Mouse (Mus musculus) kidney, adult 10 weeks (tissue): Measurements from ENCODE around the gene Adh6a. TPM values are rescaled to one million over a fixed set of nuclear protein-coding genes. Genes with fewer than 3 reads are reported as not detected.

Experiments
- polyA plus RNA-seq: library from polyadenylated mRNA; stranded (reverse); fragments of 350-450 nt; fragmentation: Illumina TruSeq; extraction: RNeasy Lipid Tissue Mini Kit (QIAGEN cat#74804); gene quantifications from one replicate; pipeline ENCODE4 v1.2.3, GENCODE M21; 2014; ENCODE audit warnings: low read depth, low replicate concordance

The Adh6a gene
- polyA plus RNA-seq, result not detected

GRCm38 (mm10) chr3:138312965-138313364, at the start of gene Adh6a:
TSS of gene Adh6a (plus strand) at chr3:138313286.

GRCm38 (mm10) chr3:138341471-138341870, 28.4 kb downstream of the Adh6a start, which contains the start of gene Adh6b:
TSS of gene Adh6b (plus strand) at chr3:138341775.

Other genes with a start within 250 kb of the Adh6a start
- gene 1110002E22Rik, start 248.2 kb upstream of the Adh6a start, polyA plus RNA-seq, result not detected
- not detected for gene Gm5105, start 245.9 kb upstream of the Adh6a start, polyA plus RNA-seq
- 9.8 TPM for gene Trmt10a, start 169.8 kb upstream of the Adh6a start, polyA plus RNA-seq
- gene Mttp, start 168.3 kb upstream of the Adh6a start, polyA plus RNA-seq, result 24.3 TPM
- not detected for gene 4930579F01Rik, start 119.5 kb upstream of the Adh6a start, polyA plus RNA-seq
- 0.49 TPM for gene Adh7, start 95.5 kb upstream of the Adh6a start, polyA plus RNA-seq
- 61.4 TPM for gene Adh1, start 52.3 kb upstream of the Adh6a start, polyA plus RNA-seq
- not detected for gene Adh6b, start 28.5 kb downstream of the Adh6a start, polyA plus RNA-seq
- not detected for gene Adh4, start 102.2 kb downstream of the Adh6a start, polyA plus RNA-seq
- 233 TPM for gene Adh5, start 129.8 kb downstream of the Adh6a start, polyA plus RNA-seq
- 73.4 TPM for gene Metap1, start 176.2 kb downstream of the Adh6a start, polyA plus RNA-seq
- gene Eif4e, start 212.9 kb downstream of the Adh6a start, polyA plus RNA-seq, result 251 TPM